Mouse (Mus musculus): Measurements from ENCODE around the gene Pou2f3. TPM values are rescaled to one million over a fixed set of nuclear protein-coding genes. Genes with fewer than 3 reads are reported as not detected.

The Pou2f3 gene
- 0.13 and 1.2 TPM in 2 replicates for polyA plus RNA-seq (2015; fragmentation: Nextera tagmentation; extraction: Ambion mirVana)

DNA sequence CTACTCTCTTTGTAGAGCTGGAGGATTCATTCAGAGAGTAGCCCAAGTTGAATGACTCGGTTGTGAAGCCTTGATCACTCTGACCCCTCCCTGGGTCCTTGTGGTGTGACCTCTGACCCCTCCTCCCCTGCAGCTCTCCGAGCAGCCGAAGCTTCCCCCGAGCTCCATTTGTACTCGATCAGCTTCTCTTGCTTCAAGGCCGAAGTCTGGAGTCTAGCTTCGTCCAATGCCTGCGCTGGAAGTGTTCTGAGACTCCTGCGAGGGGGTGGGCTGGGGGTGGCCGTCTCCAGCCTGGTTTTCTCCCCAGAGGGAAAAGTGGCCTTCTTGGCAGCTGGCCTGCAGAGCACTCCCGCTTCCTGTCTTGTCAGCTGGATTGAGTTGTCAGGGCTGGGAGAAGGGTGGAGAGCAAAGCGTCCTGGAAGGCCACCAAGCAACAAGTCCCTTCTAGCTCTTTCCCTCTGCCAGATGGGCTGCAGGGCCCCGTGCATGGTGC, at the start of gene Pou2f3:
Gene Pou2f3 (minus strand): TSS at position 180 of the 493 bp plus-strand sequence.

DNA sequence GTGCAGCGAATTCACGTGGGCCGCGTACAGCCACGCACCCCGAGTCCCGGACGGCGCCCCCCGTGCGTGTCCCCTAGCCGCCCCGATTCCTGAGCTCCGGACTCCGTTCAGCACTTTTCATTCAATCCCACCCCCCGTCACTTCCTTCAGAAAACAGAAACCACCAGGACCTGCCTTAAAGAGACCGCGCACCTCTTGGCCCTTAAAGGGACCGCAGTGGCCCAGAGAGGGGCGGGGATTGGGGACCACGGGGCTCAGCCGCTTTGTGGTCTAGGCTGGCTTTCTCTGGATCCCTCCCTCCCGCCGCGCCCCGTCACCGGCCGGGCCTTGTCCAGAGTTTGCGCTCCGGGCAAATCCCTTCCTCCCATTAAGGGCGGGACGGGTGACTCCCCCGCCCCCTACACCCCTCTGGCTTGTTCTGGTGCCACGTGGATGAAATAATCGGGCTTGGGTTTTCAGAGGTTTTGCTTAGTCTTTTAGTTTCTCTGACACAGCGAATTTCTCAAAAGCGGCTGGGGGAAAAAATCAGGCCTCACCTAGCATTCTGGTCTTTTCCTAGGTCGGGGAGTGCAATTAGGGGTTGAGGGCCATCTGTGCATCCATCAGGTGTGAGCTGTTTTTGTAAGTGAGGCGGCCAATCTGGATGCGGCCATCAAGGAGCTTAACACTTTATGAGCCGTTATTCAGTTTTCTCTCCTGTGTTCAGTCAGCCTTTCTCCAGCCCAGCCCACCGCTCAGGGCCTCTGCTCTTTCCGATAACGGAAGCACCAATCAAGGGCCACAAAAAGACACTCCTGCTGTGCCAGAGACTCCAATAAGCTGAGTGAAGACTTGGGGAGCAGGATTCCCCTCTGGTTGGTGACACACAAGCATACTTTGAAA, 29.8 kb upstream of the Pou2f3 start, which contains the start of gene Oaf:
Gene Oaf (minus strand): TSS at position 200 of the 882 bp plus-strand sequence.

DNA sequence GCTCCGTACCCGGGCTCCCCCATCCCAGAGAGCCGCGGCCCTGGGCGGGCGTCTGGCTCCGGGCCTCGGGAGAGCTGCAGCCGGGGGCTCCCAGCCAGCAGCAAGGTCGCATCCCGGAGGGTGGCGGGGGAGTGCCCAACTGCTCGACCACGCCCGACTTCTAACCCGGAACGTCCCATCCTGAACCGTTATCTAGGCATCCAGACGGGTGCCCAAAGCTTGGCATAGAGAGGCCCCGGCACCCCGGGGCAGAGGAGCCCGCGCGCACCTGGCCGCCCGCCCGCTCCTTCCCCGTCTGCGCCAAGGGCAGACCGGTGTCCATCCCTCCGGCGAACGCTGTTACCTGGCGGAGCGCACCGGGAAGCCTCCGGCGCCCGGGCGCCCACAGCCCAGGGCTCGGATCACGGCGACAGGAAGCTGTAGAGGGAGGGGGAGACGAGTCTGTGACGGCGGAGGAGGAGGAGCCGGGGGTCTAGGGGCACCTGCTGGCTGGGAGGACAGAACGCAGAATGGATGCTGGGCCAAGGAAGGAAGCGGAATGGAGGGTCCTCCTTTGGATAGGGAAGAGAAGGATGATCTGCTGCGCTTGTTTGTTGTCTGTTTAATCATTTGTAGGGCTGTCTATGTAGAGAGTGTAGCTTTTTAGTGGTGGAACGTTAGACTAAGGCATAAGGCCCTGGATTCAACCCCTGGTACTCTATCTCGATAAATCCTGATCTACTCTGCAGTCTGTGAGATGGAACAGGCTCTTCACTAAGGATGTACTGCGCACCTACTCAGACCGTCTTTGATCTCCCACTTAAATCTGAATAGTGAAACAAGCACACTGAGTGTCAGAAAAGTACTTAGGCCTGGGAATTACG, 93.8 kb downstream of the Pou2f3 start, which contains the start of gene Tmem136:
Gene Tmem136 (minus strand): TSS at position 437 of the 863 bp plus-strand sequence.

DNA sequence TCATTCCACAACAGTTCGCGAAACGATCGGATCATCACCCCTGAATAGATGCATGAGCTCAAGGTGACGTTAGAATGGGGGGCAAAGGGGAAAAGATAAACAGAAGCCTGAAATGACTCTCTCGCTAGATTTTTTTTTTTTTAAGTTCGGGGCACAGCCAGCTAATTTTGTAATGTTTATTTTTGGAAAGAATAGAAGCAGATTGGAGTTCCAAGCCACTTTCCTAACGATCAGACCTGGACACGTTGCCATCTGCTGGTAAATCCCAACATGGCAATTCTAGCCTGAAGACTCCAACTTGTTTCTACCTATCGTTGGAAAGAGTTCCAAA, 103.0 kb downstream of the Pou2f3 start, which contains the start of gene Arhgef12:
Gene Arhgef12 (minus strand): TSS at position 53 of the 331 bp plus-strand sequence.

Other genes with a start within 250 kb of the Pou2f3 start
- gene Arhgef12, start 103.1 kb downstream of the Pou2f3 start, polyA plus RNA-seq (2015; fragmentation: Nextera tagmentation; extraction: Ambion mirVana), result 4.9 and 5.4 TPM in 2 replicates
- 1.5 and 1.6 TPM in 2 replicates for gene Tmem136, start 93.8 kb downstream of the Pou2f3 start, polyA plus RNA-seq (2015; fragmentation: Nextera tagmentation; extraction: Ambion mirVana)
- 35.1 and 42.7 TPM in 2 replicates for gene Oaf, start 29.5 kb upstream of the Pou2f3 start, polyA plus RNA-seq (2015; fragmentation: Nextera tagmentation; extraction: Ambion mirVana)
- gene Trim29, start 100.5 kb upstream of the Pou2f3 start, polyA plus RNA-seq (2015; fragmentation: Nextera tagmentation; extraction: Ambion mirVana), result 6.5 TPM in 1 of 2 replicates, not detected in the other

All from skeletal muscle tissue, postnatal 0 days (tissue).